Mouse (Mus musculus): ENCODE measurements around the gene Pidd1.

The Pidd1 gene

GRCm38 (mm10) chr7:141443828-141444237, at the start of gene Pidd1:
Gene Pidd1 (minus strand): TSS chr7:141444025.
- DNase-seq: peak; percentile 77

GRCm38 (mm10) chr7:141492738-141493137, 48.9 kb upstream of the Pidd1 start:
- no peak for DNase-seq

- peak; percentile 43 for DNase-seq
These were observed 47.3 kb upstream of the Pidd1 start for GRCm38 (mm10) chr7:141491151-141491550.

- DNase-seq: no peak
These were observed 43.3 kb upstream of the Pidd1 start for GRCm38 (mm10) chr7:141487141-141487540.

GRCm38 (mm10) chr7:141486239-141486638, 42.4 kb upstream of the Pidd1 start:
- no peak for DNase-seq

GRCm38 (mm10) chr7:141485606-141486005, 41.8 kb upstream of the Pidd1 start:
- no peak for DNase-seq

- DNase-seq: no peak
These were observed 41.4 kb upstream of the Pidd1 start for GRCm38 (mm10) chr7:141485186-141485585.

GRCm38 (mm10) chr7:141484186-141485120, 40.6 kb upstream of the Pidd1 start:
- DNase-seq: no peak

GRCm38 (mm10) chr7:141483114-141483653, 39.4 kb upstream of the Pidd1 start:
- no peak for DNase-seq

- no peak for DNase-seq
These were observed 38.8 kb upstream of the Pidd1 start for GRCm38 (mm10) chr7:141482531-141483024.

- DNase-seq: peak; percentile 70
These were observed 37.9 kb upstream of the Pidd1 start for GRCm38 (mm10) chr7:141481498-141482401.

- DNase-seq: peak; percentile 84
These were observed 37.1 kb upstream of the Pidd1 start for GRCm38 (mm10) chr7:141480842-141481497.

GRCm38 (mm10) chr7:141478270-141478748, 34.5 kb upstream of the Pidd1 start:
- no peak for DNase-seq

GRCm38 (mm10) chr7:141477578-141478269, 33.9 kb upstream of the Pidd1 start:
- no peak for DNase-seq

GRCm38 (mm10) chr7:141476981-141477370, 33.2 kb upstream of the Pidd1 start:
- DNase-seq: peak; percentile 67

GRCm38 (mm10) chr7:141476226-141476980, 32.6 kb upstream of the Pidd1 start:
- DNase-seq: peak; percentile 95

GRCm38 (mm10) chr7:141475805-141476158, 32.0 kb upstream of the Pidd1 start:
- DNase-seq: peak; percentile 27

GRCm38 (mm10) chr7:141475011-141475804, 31.4 kb upstream of the Pidd1 start, which contains the start of the genes Polr2l and Tspan4:
Gene Polr2l (minus strand): TSS chr7:141475132.
Gene Tspan4 (plus strand): TSS chr7:141475240.
- DNase-seq: peak; percentile 89

GRCm38 (mm10) chr7:141474160-141474559, 30.3 kb upstream of the Pidd1 start:
- DNase-seq: no peak

- DNase-seq: no peak
These were observed 28.9 kb upstream of the Pidd1 start for GRCm38 (mm10) chr7:141472763-141473162.

Data from lung, postnatal 36 days (tissue).